Comparison of ENCODE assay signal across 10 mouse cellular contexts in the genomic region with DNA sequence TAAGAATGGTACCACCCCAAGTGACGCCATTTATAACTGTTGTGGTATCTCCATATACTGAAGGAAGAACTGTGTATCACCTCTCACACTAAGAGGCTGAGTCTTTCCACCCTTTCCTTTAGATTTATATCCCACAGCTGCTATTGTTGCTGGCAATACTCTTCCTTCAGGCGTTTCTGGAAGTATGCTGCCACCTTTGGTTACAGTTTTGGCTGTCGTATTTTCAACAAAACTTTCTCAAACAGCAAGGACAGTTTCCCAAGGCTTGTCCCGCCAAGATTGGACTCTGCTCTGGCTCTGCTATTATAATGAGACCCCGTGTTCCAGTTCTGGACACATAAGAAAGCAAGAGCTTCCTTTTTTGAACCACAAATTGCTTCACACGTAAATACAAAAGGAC.
DNase-seq lines count a peak whose midpoint lies in the region.
"Had no signal": no experiment of that assay in that cellular context is flagged by ENCODE, and none has a peak within 500 bp of the region (broad histone marks: within the 10 kb centered on the region; RNA-seq: fewer than 3 reads in every experiment).

No protein-coding gene starts in this region.

- intact Hi-C loops in gastrocnemius, postnatal 14 days (cut with DNase I; ENCODE audit: low total_unique reads) = no loop called here

- peak; percentile 16 for DNase-seq in gastrocnemius, adult 18-20 months (ENCODE audit: low spot score)
- DNase-seq in gastrocnemius, postnatal 14 days = no peak
- peak; percentile 14 for DNase-seq in kidney, adult 9 months
- no peak for DNase-seq in kidney, postnatal 10 days
- DNase-seq in lung, postnatal 36 days = peak; percentile 10
- DNase-seq in lung, postnatal 25 days (ENCODE audit: low spot score) = no peak
- DNase-seq in thymus, postnatal 4 days = no peak
- DNase-seq in adrenal gland, adult 2 months = no peak
- DNase-seq: adrenal gland, postnatal 10 days; heart, postnatal 36 days had no signal

Comparison
In these comparisons a context has a peak if more than half of its experiments do, and no peak if none do; other contexts are left out.
1. DNase-seq: peak in gastrocnemius, adult 18-20 months (single experiment), kidney, adult 9 months (single experiment) and lung, postnatal 36 days (single experiment); none in gastrocnemius, postnatal 14 days (single experiment), kidney, postnatal 10 days (single experiment), lung, postnatal 25 days (single experiment), thymus, postnatal 4 days (single experiment) and adrenal gland, adult 2 months (single experiment).